Mouse (Mus musculus) adrenal gland, postnatal 25 days (tissue): ENCODE measurements around the gene Marveld1. TPM values are rescaled to one million over a fixed set of nuclear protein-coding genes. Genes with fewer than 3 reads are reported as not detected.

Experiments
- DNase-seq: peaks from one replicate; pipeline ENCODE4 v3.0.0; 2021; ENCODE audit warnings: mixed read lengths
- total RNA-seq: library from RNA; stranded (reverse); gene quantifications from 2 replicates; pipeline ENCODE4 v1.2.3, GENCODE M21; 2021

Gene Marveld1
- total RNA-seq, 1 experiment from 2014 or later = 45.0 TPM

DNA sequence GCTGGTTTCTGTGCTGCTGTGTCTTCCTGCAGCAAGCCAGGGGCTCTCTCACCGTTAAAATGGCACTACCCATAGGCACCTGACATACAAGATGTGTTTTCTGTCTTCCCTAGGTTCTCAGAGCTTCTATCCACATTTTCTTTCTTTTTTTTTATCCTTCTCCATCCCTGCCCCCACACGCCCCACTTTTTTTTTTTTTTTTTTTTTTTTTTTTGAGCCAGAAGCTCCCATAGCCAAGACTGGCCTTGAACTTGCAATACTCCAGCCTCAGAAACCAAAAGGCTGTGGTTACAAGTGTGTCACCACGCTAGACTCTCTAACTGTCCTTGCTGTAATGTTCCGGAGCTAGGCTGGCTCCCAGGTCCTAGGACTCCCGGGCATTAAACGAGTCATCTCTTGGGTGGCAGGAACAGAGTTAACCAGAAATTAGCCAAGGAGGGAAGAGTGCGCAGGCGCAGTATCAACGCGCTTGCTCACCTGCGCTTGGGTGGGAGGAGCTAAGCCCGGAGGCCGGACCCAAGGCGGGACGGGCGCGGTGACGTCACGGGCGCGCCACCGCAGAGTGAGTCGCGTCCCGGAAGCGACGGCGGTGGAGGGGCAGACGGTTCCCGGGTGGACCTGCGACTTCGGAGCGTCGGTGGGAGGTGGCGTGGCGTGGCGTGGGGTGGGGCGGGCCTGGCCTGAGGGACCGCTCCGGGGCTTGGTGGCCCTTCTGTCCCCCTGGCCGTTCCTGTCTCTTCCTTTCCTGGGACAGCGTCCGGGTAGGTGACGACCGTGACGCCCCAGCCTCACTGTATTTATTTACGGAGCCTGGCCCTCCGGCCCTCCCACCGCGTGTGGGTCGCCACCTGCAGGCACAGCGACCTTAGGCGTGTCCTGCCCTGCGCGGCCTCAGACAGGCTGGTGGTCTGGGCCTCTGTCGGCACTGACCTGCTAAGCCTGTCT lies 23.1 kb downstream of the Marveld1 start:
- peak; percentile 94 for DNase-seq

DNA sequence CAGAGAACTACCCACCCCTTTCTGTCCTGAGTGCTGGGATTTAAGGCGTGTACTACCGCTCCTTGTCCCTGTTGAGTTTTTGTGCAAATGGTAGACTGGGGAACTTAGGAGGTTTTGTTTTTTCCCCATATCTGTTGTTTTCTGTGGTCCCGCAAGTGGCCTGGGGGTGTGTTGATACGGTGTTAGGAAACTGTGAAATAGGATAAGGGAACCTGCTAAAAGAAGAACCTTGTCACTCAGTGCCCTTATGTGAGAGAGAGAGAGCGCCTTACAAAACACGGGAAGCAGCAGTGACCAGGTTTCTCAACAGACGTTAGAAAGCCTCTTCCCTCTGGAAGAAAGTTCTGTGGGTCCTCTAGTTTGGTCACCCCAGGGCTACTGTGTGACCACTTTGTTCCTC lies 29.6 kb downstream of the Marveld1 start:
- DNase-seq = no peak

DNA sequence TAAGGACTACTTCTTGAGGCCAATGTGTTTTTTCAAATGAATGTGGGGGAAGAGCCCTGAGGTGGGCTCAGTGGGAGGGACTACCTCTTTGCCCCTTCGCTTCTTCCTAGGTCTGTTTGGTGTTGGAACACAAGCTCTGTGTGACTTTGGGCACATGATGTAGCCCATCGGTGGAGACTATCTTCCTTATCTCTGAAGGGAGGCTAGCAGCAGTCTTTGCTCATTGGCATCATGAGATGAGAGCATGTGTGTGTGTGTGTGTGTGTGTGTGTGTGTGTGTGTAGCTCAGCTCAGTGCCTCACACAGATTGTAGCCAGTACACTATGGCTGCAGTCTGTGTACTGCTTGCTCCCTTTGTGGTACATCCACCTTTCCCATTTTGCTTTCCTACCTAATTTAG lies 30.3 kb downstream of the Marveld1 start:
- DNase-seq = no peak

DNA sequence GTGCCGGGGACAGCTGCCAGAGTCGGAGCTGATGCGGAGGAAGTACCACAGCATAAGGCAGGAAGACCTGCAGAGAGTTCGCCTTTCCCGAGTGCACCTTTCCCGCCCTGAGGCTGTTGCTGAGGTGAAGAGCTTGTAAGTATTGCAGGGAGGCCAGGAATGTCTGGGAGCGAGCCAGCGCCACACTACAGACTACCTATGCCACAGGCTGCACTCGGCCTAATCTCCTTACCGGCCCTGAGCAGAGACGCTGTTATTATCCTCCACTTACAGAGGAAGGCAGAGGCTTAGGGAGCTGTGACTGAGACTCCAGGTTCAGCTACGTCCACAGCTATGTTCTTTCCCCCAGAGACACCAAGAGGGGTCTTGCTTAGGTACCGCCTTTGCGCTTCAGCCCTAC lies 32.2 kb downstream of the Marveld1 start:
- DNase-seq = no peak

DNA sequence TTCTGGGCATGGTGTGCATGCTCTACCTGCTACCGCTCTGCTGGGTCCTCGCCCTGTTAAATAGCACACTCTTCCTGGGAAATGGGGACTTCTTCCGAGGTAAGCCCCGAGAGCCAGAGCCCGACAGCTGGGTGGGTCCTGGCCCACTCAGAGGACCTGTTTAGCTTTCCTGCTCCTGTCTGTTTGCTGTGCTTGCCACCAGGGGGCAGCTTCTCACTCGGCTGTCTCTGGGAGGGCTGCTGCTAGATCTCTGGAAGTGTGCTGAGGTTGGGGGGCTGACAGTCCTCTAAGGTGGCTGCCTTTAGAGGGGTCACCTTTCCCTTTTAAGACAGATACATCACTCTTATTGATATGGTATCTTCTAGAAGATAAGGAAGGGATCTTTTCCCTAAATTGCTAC lies 35.5 kb downstream of the Marveld1 start:
- DNase-seq = no peak

DNA sequence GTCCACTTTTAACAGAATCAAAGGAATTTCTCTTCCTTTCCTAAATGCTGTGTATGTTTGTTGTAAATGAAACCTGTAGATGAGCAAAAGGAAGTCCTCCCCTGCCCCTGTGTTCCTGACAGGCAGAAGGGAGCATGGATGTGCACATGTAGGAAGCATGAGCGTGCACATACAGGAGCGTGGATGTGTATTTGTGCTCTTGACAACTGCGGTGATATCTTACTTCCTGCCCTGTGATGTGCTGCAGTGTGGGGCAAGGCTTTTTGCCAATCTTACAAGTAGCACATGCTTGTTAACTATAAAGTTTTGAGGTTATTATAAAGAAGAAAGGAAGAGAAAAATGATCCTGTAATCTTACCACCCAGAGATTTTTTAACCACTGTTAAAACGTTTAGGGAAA lies 42.5 kb downstream of the Marveld1 start:
- no peak for DNase-seq

DNA sequence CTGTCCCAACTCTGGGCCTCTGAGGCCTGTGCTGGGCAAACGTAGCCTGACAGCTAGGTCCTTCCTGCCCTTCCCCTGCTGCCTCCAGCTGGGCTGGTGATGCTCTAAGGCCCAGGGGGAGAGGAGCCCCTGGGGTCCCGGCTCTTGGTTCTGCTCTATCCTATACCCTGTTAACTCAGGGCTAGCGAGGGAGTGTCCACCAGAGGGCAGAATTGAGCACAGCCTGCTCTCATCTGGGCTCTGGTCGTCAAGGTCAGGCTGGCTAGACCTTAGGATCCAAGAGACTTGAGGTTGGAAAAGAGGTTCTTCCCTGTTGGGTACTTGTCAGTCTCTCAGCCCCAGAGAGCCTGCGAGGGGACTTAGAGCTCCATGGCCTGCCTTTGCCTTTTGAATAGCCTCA lies 43.3 kb downstream of the Marveld1 start:
- DNase-seq = peak; percentile 54

DNA sequence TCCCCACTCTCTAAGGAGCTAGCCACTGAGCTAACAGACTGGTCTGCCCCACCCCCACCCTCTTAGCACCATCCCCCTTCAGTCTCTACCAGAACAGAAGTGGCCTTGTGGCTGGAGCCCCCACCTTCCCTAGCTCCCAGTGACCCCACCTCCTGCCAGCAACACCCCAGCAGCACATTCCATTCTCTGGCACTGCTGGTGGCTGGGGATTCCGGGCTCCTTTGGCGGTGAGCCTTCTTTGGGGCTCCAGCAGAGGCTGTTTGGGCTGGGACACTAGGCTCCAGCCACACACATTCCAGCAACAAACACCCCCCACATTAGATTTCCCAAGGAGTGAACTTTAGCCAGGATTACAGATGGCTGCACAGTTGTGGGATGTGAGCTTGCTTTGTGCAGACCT lies 46.1 kb downstream of the Marveld1 start:
- DNase-seq = no peak

DNA sequence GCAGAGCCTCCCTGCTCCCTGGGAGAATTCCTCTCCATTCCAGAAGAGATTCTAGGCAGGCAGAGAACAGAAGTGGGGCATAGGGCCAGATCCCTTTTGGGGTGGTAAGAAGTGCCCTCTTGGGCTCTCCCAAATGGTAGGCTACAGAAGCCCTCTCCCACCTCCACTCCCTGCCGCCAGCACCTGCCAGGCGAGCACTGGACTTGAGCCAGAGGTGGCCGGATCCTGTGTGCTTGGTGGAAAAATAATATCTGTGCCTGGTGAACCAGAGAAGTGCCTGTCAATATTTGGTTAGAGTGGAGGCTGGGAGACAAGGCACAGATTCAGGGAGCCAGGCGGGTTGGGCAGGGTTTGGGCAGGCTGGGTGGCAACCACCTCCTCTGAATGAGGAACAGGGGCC lies 49.2 kb downstream of the Marveld1 start:
- DNase-seq = no peak

DNA sequence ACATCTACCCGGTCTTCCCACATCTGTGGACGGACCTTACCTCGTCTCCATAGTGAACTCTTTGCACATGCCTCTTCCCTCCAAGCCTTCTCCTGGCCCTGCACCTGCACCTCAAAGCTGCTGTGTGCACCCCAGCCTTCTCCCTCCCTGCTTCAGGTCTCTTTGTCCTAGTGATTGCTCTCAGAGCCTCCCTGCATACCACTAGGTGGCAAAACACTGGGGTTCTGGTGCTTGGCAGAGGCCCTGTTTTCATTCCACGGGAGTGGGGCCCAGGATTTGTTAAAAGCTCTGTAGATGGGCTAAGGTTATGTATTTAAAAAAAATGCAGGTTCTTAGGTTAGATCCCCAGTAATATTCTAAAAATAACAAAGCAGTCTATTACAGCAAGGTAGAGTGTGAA lies 49.9 kb downstream of the Marveld1 start:
- no peak for DNase-seq

- peak; percentile 26 for DNase-seq
Measured at GRCm38 (mm10) chr19:42198026-42198425, 50.8 kb downstream of the Marveld1 start.

Other genes starting within 250 kb of the Marveld1 start
- 708 and 730 TPM in 2 replicates for gene Pgam1, start 235.5 kb upstream of the Marveld1 start, total RNA-seq
- 24.0 and 30.3 TPM in 2 replicates for gene Exosc1, start 214.0 kb upstream of the Marveld1 start, total RNA-seq
- gene Zdhhc16, start 213.9 kb upstream of the Marveld1 start, total RNA-seq = 36.0 and 39.8 TPM in 2 replicates
- gene Mms19, start 166.2 kb upstream of the Marveld1 start, total RNA-seq = 19.0 and 31.0 TPM in 2 replicates
- 15.2 and 18.2 TPM in 2 replicates for gene Ubtd1, start 165.6 kb upstream of the Marveld1 start, total RNA-seq
- 0.46 TPM in 1 of 2 replicates, not detected in the other for gene Ankrd2, start 111.4 kb upstream of the Marveld1 start, total RNA-seq
- 4.5 and 5.2 TPM in 2 replicates for gene Hoga1, start 101.8 kb upstream of the Marveld1 start, total RNA-seq
- 0.67 and 1.1 TPM in 2 replicates for gene 4933411K16Rik, start 95.2 kb upstream of the Marveld1 start, total RNA-seq
- 6.6 and 10.1 TPM in 2 replicates for gene Morn4, start 61.0 kb upstream of the Marveld1 start, total RNA-seq
- 58.2 and 62.4 TPM in 2 replicates for gene Pi4k2a, start 56.9 kb upstream of the Marveld1 start, total RNA-seq
- gene Avpi1, start 18.3 kb upstream of the Marveld1 start, total RNA-seq = 74.4 and 98.1 TPM in 2 replicates
- 51.8 and 73.5 TPM in 2 replicates for gene Zfyve27, start 16.6 kb downstream of the Marveld1 start, total RNA-seq
- gene Sfrp5, start 54.9 kb downstream of the Marveld1 start, total RNA-seq = 1.1 and 1.8 TPM in 2 replicates
- gene Golga7b, start 100.2 kb downstream of the Marveld1 start, total RNA-seq = 0.86 and 1.2 TPM in 2 replicates